8 mouse cellular contexts compared by ENCODE assay signal in genomic region chr1:34678734-34679068, GRCm38 (mm10).
DNase-seq lines count a peak whose midpoint lies in the region; ATAC-seq lines count a peak whose summit lies in the region.

No protein-coding gene starts in this region.

- peak overlapping the region; percentile 52 for H3K9ac ChIP-seq in heart, embryonic 15.5 days
- H3K9ac ChIP-seq in hindbrain, embryonic 13.5 days: peak overlapping the region; percentile 78

- H3K9me3 ChIP-seq in heart, embryonic 15.5 days (replicated peaks): no peaks in the 10 kb centered on the region
- no peaks in the 10 kb centered on the region for H3K9me3 ChIP-seq in hindbrain, embryonic 13.5 days

- H3K4me2 ChIP-seq in heart, embryonic 15.5 days: peak overlapping the region; percentile 94
- peak overlapping the region; percentile 96 for H3K4me2 ChIP-seq in hindbrain, embryonic 13.5 days

- peaks cover 51% of the 10 kb centered on the region for H3K27me3 ChIP-seq in heart, embryonic 15.5 days
- H3K27me3 ChIP-seq in hindbrain, embryonic 13.5 days: peaks cover 55% of the 10 kb centered on the region

- H3K36me3 ChIP-seq in heart, embryonic 15.5 days: no peaks in the 10 kb centered on the region
- no peaks in the 10 kb centered on the region for H3K36me3 ChIP-seq in hindbrain, embryonic 13.5 days

- no peak overlapping the region for H3K27ac ChIP-seq in heart, embryonic 15.5 days
- no peak overlapping the region for H3K27ac ChIP-seq in brown adipose tissue, adult 24 weeks (replicated peaks; ENCODE audit: low read depth, low read length)
- 0 out of 2 replicates have a peak overlapping the region, but pooled peaks have one; percentile 24 for H3K27ac ChIP-seq in hindbrain, embryonic 13.5 days

- peak overlapping the region; percentile 62 for H3K4me3 ChIP-seq in heart, embryonic 15.5 days
- H3K4me3 ChIP-seq in brown adipose tissue, adult 24 weeks (ENCODE audit: insufficient read depth, low read depth, low read length): 0 out of 2 replicates have a peak overlapping the region, but pooled peaks have one; percentile 14
- peak overlapping the region; percentile 53 for H3K4me3 ChIP-seq in hindbrain, embryonic 13.5 days

- intact Hi-C loops in heart, postnatal 14 days (cut with DNase I): no loop called here
- intact Hi-C loops in left cerebral cortex, postnatal 14 days (cut with DNase I): no loop called here

- DNase-seq in heart, postnatal 14 days: no peak
- DNase-seq in mesoderm, embryonic 11.5 days (ENCODE audit: low read depth, low spot score): peak; percentile 19
- DNase-seq in left cerebral cortex, postnatal 14 days (ENCODE audit: low spot score in 2 of 2): no peak
- DNase-seq in adrenal gland, adult 8-10 months: no peak
- no peak for DNase-seq in layer of hippocampus, postnatal 36 days

- ATAC-seq in heart, embryonic 15.5 days (replicated peaks; ENCODE audit: insufficient number of reproducible peaks, insufficient read depth, low FRiP score, low read depth): no peak
- 0 out of 2 replicates have a peak, but pooled peaks have one; percentile 23 for ATAC-seq in hindbrain, embryonic 13.5 days (ENCODE audit: low FRiP score)

- 3% methylated on average over 9 of the region's 9 CpGs for WGBS in heart, embryonic 15.5 days
- WGBS in hindbrain, embryonic 13.5 days: 1% methylated on average over 9 of the region's 9 CpGs

- H3K4me1 ChIP-seq in heart, embryonic 15.5 days (replicated peaks): peaks cover 23% of the 10 kb centered on the region
- no peaks in the 10 kb centered on the region for H3K4me1 ChIP-seq in brown adipose tissue, adult 24 weeks (ENCODE audit: control insufficient read depth, insufficient read depth, insufficient read length, low read length)
- H3K4me1 ChIP-seq in hindbrain, embryonic 13.5 days (replicated peaks): peaks cover 50% of the 10 kb centered on the region
